Mouse (Mus musculus): ENCODE measurements around the gene Itga3.
A peak's percentile ranks its signal among the peaks of the same experiment; 100 is the strongest.

DNA sequence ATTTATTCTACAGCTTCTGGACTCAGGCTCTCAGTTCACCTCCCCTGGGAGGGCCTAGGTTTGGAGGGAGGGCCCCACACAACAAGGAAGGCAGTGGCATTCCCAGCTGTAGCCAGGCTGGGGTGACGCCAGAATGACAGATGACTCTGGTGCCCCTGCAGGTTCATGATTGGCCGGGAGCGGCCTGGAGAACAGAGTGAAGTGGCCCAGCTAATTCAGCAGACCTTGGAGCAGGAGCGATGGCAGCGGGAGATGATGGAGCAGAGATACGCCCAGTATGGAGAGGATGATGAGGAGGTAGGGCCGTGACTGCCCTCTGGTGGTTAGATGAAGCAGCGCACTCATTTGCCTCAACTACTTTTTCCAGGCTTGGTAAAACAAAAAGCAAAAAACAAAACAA lies 75.5 kb downstream of the Itga3 start:
- TF ChIP-seq POLR2A (IDR thresholded peaks at IDR 0.05; ENCODE audit: borderline replicate concordance, insufficient read depth, low read length), result no peak
- peak; percentile 94 for TF ChIP-seq CTCF (IDR thresholded peaks at IDR 0.05; ENCODE audit: borderline replicate concordance, insufficient read depth, low read depth, low read length)

Data from cerebellum, adult 2 months (tissue).